Mouse (Mus musculus) limb, embryonic 12.5 days (tissue): ENCODE data around the gene Trem1. TPM values are rescaled to one million over a fixed set of nuclear protein-coding genes. Genes with fewer than 3 reads are reported as not detected.

Source experiments
- ATAC-seq: fragments of 200-750 bp; cut with Nextera tagmentation; 2 replicates; pipeline ENCODE4 v1.8.0; 2017; ENCODE audit warnings: low read depth, moderate TSS enrichment; ENCODE audit not compliant: insufficient number of reproducible peaks, insufficient read depth, low FRiP score, low TSS enrichment
- H3K27ac ChIP-seq: fragments of 300-500 bp; sonication (generic); 2 replicates; pipeline ENCODE4 v1.5.1; 2016; ENCODE audit warnings: mild to moderate bottlenecking, moderate library complexity
- H3K27me3 ChIP-seq: fragments of 300-500 bp; sonication (generic); 2 replicates; pipeline ENCODE4 v1.6.1; 2016; ENCODE audit warnings: mild to moderate bottlenecking, moderate library complexity
- H3K36me3 ChIP-seq: fragments of 300-500 bp; sonication (generic); 2 replicates; pipeline ENCODE4 v1.6.1; 2016; ENCODE audit warnings: mild to moderate bottlenecking, moderate library complexity
- H3K4me1 ChIP-seq: fragments of 300-500 bp; sonication (generic); replicated peaks from 2 replicates; pipeline ENCODE4 v1.6.1; 2016
- H3K4me2 ChIP-seq: fragments of 300-500 bp; sonication (generic); 2 replicates; pipeline ENCODE4 v1.6.1; 2016; ENCODE audit warnings: mild to moderate bottlenecking, moderate library complexity
- H3K4me3 ChIP-seq: fragments of 300-500 bp; sonication (generic); replicated peaks from 2 replicates; pipeline ENCODE4 v1.5.1; 2016; ENCODE audit warnings: mild to moderate bottlenecking
- H3K9ac ChIP-seq: fragments of 300-500 bp; sonication (generic); replicated peaks from 2 replicates; pipeline ENCODE4 v1.6.1; 2016; ENCODE audit warnings: mild to moderate bottlenecking, moderate library complexity
- H3K9me3 ChIP-seq: fragments of 300-500 bp; sonication (generic); 2 replicates; pipeline ENCODE4 v1.6.1; 2016; ENCODE audit warnings: mild to moderate bottlenecking, moderate library complexity
- WGBS: fragments of 180-500 bp; shearing (Covaris S2); methylation state at CpG from one replicate; pipeline ENCODE4 v1.1.7; 2016; 5-methylcytosine and 5-hydroxymethylcytosine counted together
- polyA plus RNA-seq: library from polyadenylated mRNA; unstranded; fragments of >200 nt; fragmentation: Nextera tagmentation; extraction: Ambion mirVana; gene quantifications from 2 replicates; pipeline ENCODE4 v1.2.1, GENCODE M21; 2016

Gene Trem1
- polyA plus RNA-seq: 0.13 TPM in 1 of 2 replicates, not detected in the other

DNA sequence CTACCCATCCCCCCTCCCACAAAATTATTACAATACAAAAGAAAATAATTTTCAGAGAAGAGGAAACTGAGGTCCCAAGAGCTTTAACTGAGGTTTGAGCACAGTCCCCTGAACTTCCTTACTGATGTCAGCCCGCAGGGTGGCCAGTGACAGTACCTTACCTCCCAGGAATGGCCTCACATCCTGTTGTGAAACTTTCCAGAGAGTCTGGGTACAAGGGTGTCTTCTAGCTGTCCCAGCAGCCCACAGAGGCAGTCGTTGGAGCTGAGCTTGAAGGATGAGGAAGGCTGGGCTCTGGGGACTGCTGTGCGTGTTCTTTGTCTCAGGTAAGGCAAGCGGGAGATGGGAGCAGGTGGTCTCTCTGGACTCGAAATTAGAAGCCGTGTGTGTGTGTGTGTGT, at the start of gene Trem1:
Trem1 (plus strand) TSS at position 251 of the 400 bp plus-strand sequence.
- ATAC-seq: no peak
- no peak within 1 kb of the TSS for H3K9ac ChIP-seq
- no peak within 1 kb of the TSS for H3K27ac ChIP-seq
- no peaks in the 10 kb centered on the region for H3K9me3 ChIP-seq
- H3K27me3 ChIP-seq: no peaks in the 10 kb centered on the region
- H3K4me3 ChIP-seq: no peak within 1 kb of the TSS
- H3K36me3 ChIP-seq: no peaks in the 10 kb centered on the region
- H3K4me1 ChIP-seq: peaks cover 9% of the 10 kb centered on the region
- 74% methylated on average over 6 of the region's 6 CpGs for WGBS
- H3K4me2 ChIP-seq: no peak within 1 kb of the TSS

DNA sequence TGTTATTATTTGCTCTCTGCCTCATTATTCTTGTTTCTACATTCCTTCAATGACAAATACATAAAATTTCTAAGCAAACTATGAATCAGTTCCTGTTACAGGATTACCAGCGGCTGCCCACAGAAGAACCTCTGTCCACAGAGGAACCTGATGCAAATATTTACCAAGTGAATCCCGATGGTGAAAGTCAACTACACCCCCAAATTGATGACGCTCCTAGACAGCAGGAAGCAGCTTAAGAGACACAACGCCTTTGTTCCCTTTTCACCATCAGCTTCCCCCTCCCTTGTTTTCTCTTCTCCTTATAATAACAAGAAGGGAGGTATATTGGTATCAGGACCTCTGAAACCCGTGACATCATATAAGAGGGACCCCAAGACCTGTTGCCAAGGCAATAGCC, 47.3 kb upstream of the Trem1 start:
- H3K4me2 ChIP-seq: no peak overlapping the region
- no peaks in the 10 kb centered on the region for H3K36me3 ChIP-seq
- H3K4me3 ChIP-seq: no peak overlapping the region
- H3K4me1 ChIP-seq: no peaks in the 10 kb centered on the region
- H3K27me3 ChIP-seq: no peaks in the 10 kb centered on the region
- WGBS: 79% methylated on average over 5 of the region's 5 CpGs
- ATAC-seq: no peak
- no peaks in the 10 kb centered on the region for H3K9me3 ChIP-seq
- no peak overlapping the region for H3K27ac ChIP-seq
- H3K9ac ChIP-seq: no peak overlapping the region

DNA sequence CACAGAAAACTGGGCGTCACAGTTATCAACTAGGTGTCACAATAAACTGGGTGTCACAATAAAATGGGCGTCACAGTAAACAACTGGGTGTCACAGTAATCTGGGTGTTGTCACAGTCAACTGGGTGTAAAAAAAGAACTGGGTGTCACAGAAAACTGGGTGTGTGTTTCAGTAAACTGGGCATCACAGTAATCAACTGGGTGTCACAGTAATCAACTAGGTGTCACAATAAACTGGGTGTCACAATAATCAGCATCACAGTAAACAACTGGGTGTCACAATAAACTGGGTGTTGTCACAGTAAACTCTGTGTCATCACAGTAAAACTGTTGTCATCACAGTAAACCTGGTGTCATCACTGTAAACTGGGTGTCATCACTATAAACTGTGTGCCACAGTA, 40.2 kb upstream of the Trem1 start:
- H3K27ac ChIP-seq: no peak overlapping the region
- WGBS: 74% methylated on average over 2 of the region's 2 CpGs

DNA sequence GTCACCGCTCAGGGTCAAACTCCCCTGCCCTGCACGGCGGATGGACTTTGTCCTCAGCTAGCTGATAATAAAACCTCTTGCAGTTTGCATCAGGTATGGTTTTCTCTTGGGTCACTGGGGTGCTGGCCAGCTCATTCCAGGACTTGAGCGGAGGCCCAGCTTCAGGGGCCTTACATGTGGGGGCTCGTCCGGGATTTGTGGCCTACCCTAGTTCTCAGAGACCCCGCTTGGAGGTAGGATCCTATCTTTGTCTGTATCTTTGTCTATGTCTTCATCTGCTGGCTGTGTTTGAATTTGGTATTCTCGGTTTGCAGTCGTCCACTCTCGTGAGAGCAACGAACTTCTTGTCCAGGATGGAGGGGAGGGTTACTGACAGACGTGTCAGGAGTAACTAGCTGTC, 29.5 kb upstream of the Trem1 start:
- no peaks in the 10 kb centered on the region for H3K36me3 ChIP-seq
- 95% methylated on average over 12 of the region's 12 CpGs for WGBS

More for the DNA sequence above, 40.2 kb upstream of the Trem1 start:
- no peak for ATAC-seq
- H3K36me3 ChIP-seq: no peaks in the 10 kb centered on the region
- H3K4me1 ChIP-seq: no peaks in the 10 kb centered on the region
- H3K4me2 ChIP-seq: no peak overlapping the region
- no peak overlapping the region for H3K9ac ChIP-seq
- no peak overlapping the region for H3K4me3 ChIP-seq
- H3K9me3 ChIP-seq: no peaks in the 10 kb centered on the region
- H3K27me3 ChIP-seq: no peaks in the 10 kb centered on the region

DNA sequence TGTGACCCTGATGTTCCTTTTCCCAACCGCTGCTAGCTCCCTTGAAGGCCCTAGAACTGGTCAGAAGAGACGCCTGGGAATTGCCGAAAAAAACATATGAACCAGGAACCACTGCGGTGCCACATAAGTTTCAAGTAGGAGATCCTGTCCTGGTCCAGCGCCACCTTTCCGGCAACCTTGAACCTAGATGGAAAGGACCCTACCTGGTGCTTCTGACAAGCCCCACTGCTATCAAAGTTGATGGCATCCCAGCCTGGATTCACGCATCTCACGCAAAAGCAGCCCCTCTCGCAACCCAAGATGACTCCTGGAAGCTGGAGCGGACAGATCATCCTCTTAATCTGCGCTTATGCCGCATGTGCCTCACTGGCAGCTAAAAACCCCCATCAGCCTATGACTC, 20.0 kb upstream of the Trem1 start:
- H3K4me2 ChIP-seq: no peak overlapping the region
- 96% methylated on average over 12 of the region's 12 CpGs for WGBS
- H3K36me3 ChIP-seq: no peaks in the 10 kb centered on the region
- no peak overlapping the region for H3K27ac ChIP-seq
- no peaks in the 10 kb centered on the region for H3K27me3 ChIP-seq
- ATAC-seq: no peak
- H3K4me3 ChIP-seq: no peak overlapping the region
- 0 out of 2 replicates have a peak, but pooled peaks cover 4% of the 10 kb centered on the region for H3K9me3 ChIP-seq
- no peaks in the 10 kb centered on the region for H3K4me1 ChIP-seq
- no peak overlapping the region for H3K9ac ChIP-seq

More for the DNA sequence above, 29.5 kb upstream of the Trem1 start:
- no peaks in the 10 kb centered on the region for H3K4me1 ChIP-seq
- ATAC-seq: no peak
- no peaks in the 10 kb centered on the region for H3K27me3 ChIP-seq
- no peak overlapping the region for H3K9ac ChIP-seq
- no peak overlapping the region for H3K4me2 ChIP-seq
- peaks cover 40% of the 10 kb centered on the region for H3K9me3 ChIP-seq
- H3K27ac ChIP-seq: no peak overlapping the region
- H3K4me3 ChIP-seq: no peak overlapping the region

DNA sequence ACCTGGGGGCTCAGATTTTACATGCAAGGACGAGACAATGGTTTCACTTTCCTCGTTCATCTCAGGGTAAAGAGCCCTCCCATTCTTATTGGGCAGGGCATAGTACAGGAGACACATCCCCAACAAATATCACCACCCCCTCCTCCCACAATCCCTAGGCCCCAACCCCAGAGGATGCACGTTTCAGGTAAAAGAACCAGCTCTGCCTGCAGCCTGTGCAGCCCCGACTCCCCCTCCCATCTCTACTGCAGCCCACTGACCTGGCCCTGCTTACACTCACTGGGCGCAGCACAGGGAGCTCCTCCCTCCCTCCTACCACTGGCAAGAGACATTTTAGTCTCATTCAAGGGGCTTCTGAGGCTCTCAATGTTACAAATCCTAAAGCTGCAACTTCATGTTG, 19.1 kb upstream of the Trem1 start:
- Histone ChIP-seq H3K27me3 (no peaks in the 10 kb centered on the region), H3K27ac (no peak overlapping the region), H3K4me2 (no peak overlapping the region), H3K9ac (no peak overlapping the region), H3K36me3 (no peaks in the 10 kb centered on the region), H3K4me3 (no peak overlapping the region), H3K9me3 (peaks cover 11% of the 10 kb centered on the region), H3K4me1 (no peaks in the 10 kb centered on the region)
- WGBS: 71% methylated on average over 5 of the region's 5 CpGs
- ATAC-seq: no peak

DNA sequence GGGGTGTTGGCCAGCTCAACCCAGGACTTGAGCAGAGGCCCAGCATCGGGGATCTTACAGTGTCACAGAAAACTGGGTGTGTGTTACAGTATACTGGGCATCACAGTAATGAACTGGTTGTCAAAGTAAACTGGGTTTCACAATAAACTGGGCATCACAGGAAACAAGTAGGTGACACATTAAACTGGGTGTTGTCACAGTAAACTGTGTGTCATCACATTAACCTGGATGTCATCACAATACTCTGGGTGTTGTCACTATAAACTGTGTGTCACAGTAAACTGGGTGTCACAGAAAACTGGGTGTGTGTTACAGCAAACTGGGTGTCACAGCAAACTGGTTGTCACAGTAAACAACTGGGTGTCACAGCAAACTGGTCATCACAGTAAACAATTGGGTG, 17.1 kb upstream of the Trem1 start:
- Histone ChIP-seq H3K4me3 (no peak overlapping the region), H3K36me3 (no peaks in the 10 kb centered on the region), H3K27ac (no peak overlapping the region), H3K4me2 (no peak overlapping the region), H3K9me3 (peaks cover 13% of the 10 kb centered on the region), H3K27me3 (no peaks in the 10 kb centered on the region), H3K4me1 (no peaks in the 10 kb centered on the region), H3K9ac (no peak overlapping the region)
- ATAC-seq: no peak
- WGBS: 93% methylated on average over 1 of the region's 1 CpGs

DNA sequence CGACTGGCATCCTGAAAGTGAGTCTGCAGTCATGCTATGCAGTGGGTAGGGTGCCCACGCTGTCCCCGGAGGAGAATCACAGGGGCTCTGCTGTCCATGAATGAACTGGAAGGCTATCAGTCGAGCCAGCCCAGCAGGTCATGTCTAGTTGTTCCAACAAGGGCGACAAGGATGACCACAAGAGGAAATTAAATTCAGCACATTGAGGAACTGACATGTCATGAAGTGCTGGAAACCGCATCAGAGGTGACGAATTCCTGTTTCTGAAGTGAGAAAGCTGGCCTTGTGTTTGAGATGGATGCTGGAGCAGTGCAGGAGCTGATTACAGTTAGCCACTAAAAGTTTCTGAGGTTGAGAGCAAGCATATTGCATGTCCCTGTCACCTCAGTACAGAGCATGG, 1.9 kb upstream of the Trem1 start:
- Histone ChIP-seq H3K36me3 (no peaks in the 10 kb centered on the region), H3K9ac (no peak overlapping the region), H3K4me3 (no peak overlapping the region), H3K27ac (no peak overlapping the region), H3K27me3 (no peaks in the 10 kb centered on the region), H3K4me1 (peaks cover 4% of the 10 kb centered on the region; the same call in 1 of the 2 replicates), H3K9me3 (no peaks in the 10 kb centered on the region), H3K4me2 (no peak overlapping the region)
- 89% methylated on average over 7 of the region's 7 CpGs for WGBS
- ATAC-seq: no peak

DNA sequence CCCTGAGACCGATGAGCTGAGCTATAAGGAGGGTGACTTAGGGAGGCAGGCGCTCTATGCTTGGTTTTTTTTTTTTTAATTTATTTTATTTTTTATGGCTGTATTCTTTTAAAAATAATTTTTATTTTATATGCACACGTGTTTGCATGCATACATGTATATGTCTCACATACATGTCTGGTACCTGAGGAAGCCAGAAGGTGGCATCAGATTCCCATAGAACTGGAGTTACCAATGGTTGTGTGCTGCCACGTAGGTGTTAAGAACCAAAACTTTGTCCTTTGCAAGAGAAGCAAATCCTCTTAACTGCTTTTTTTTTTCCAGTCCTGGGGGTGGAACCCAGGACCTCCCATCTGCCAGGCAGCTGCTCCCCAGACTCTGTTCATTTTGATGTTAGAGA, 1.2 kb downstream of the Trem1 start:
- Histone ChIP-seq H3K4me3 (no peak overlapping the region), H3K4me2 (no peak overlapping the region), H3K36me3 (no peaks in the 10 kb centered on the region), H3K4me1 (peaks cover 9% of the 10 kb centered on the region), H3K9me3 (no peaks in the 10 kb centered on the region), H3K9ac (no peak overlapping the region), H3K27ac (no peak overlapping the region), H3K27me3 (no peaks in the 10 kb centered on the region)
- WGBS: 87% methylated on average over 4 of the region's 4 CpGs
- ATAC-seq: no peak

DNA sequence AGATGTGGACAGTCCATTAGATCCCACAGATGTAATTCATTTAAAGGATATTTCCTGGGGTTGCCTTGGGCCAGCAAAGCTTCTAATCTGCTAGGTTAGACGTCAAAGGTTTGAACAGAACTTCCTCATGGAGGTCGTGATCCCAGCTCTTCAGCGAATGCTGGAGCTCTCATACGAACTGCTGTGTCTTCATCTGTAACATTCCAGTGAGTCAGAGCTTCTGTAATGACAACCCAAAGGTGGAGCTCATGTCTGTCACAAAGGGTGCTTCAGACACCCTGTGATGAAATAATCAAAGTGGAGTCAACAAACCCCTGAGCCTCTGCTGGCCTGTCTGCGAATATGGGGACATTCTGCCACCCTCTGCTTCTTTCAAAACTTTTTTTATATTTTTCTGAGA, 2.0 kb downstream of the Trem1 start:
- no peaks in the 10 kb centered on the region for H3K9me3 ChIP-seq
- peaks cover 9% of the 10 kb centered on the region for H3K4me1 ChIP-seq
- no peak overlapping the region for H3K4me3 ChIP-seq
- no peaks in the 10 kb centered on the region for H3K36me3 ChIP-seq
- ATAC-seq: no peak
- no peak overlapping the region for H3K27ac ChIP-seq
- H3K4me2 ChIP-seq: no peak overlapping the region
- no peaks in the 10 kb centered on the region for H3K27me3 ChIP-seq
- H3K9ac ChIP-seq: no peak overlapping the region
- WGBS: 71% methylated on average over 5 of the region's 5 CpGs

DNA sequence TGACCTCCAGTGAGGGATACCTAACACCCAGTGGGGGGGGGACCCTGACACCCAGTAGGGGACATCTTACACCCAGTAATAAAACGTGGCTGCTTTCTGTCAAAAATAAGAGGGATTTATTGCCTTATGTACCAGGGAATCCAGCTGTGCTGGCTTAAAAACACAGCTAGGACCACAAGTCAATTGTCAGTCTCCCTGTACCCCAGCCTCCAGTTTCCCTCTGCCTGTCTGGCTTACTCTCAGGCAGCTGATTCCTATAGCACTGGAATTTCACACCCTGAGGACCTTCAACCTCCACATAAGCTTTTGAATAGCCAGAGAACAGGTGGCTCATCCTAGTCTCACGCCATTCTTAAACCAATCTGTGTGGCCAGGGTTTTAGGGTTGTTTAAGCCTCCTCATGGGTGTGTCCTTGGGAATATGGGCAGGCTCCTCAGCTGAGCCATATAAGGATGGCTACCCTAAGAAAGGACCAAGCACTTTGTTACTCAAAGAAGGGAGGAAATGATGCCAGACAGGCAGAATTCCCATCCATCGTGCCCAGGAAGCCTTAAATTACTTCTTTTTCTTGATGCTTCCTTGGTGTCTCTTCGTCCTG, 3.3 kb downstream of the Trem1 start:
- H3K4me3 ChIP-seq: no peak overlapping the region
- H3K27me3 ChIP-seq: no peaks in the 10 kb centered on the region
- no peak overlapping the region for H3K9ac ChIP-seq
- no peak overlapping the region for H3K4me2 ChIP-seq
- ATAC-seq: peak; percentile 77
- H3K9me3 ChIP-seq: no peaks in the 10 kb centered on the region
- no peaks in the 10 kb centered on the region for H3K36me3 ChIP-seq
- peaks cover 9% of the 10 kb centered on the region for H3K4me1 ChIP-seq
- WGBS: 37% methylated on average over 4 of the region's 4 CpGs
- H3K27ac ChIP-seq: no peak overlapping the region

DNA sequence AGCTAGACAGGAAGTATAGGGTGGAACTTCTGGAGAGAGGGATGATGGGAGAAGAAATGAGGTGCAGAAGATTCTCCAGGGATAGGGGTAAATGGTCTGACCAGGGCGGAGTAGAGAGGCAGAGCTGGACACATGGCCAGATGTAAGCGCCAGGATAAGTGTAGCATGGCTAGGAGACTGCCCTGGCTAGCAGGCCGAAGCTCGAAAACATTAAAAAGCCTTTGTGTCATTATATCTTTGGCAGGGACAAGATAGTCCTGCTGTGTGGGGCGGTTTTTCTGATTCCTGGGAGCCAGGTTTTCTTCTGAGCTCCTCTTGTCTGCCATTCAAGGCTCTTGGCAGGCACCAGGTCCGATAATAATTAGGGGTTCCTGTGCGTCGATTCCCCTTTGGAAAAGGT, 5.1 kb downstream of the Trem1 start:
- no peak overlapping the region for H3K27ac ChIP-seq
- H3K9me3 ChIP-seq: no peaks in the 10 kb centered on the region
- no peak overlapping the region for H3K9ac ChIP-seq
- WGBS: 88% methylated on average over 8 of the region's 8 CpGs
- peaks cover 6% of the 10 kb centered on the region for H3K4me1 ChIP-seq
- no peak for ATAC-seq
- H3K4me2 ChIP-seq: no peak overlapping the region
- no peaks in the 10 kb centered on the region for H3K36me3 ChIP-seq
- no peak overlapping the region for H3K4me3 ChIP-seq
- no peaks in the 10 kb centered on the region for H3K27me3 ChIP-seq
